Mouse (Mus musculus) limb, embryonic 11.5 days (tissue): ENCODE data around the gene Ash1l. TPM values are rescaled to one million over a fixed set of nuclear protein-coding genes. Genes with fewer than 3 reads are reported as not detected.
"Not testable (repeated sequence)": the region's sequence is repeated elsewhere in the genome, so short reads cannot be mapped to it uniquely, and the experiment has no call there.

ENCODE experiments used
- ATAC-seq: fragments of 200-750 bp; cut with Nextera tagmentation; 2 replicates; pipeline ENCODE4 v1.8.0; 2017; ENCODE audit warnings: low read depth; ENCODE audit not compliant: insufficient number of reproducible peaks, low FRiP score, low TSS enrichment
- DNase-seq: peaks from one replicate; pipeline ENCODE4 v3.0.0-alpha.2; 2015; ENCODE audit warnings: low spot score
- H3K27ac ChIP-seq: fragments of 300-500 bp; sonication (generic); replicated peaks from 2 replicates; pipeline ENCODE4 v1.5.1; 2014; ENCODE audit warnings: low read depth, mild to moderate bottlenecking, low read length
- H3K27me3 ChIP-seq: fragments of 300-500 bp; sonication (generic); 2 replicates; pipeline ENCODE4 v1.6.1; 2014; ENCODE audit warnings: mild to moderate bottlenecking, low read length, mixed read lengths; ENCODE audit not compliant: control insufficient read depth, insufficient read depth
- H3K36me3 ChIP-seq: fragments of 300-500 bp; sonication (generic); 2 replicates; pipeline ENCODE4 v1.6.1; 2014; ENCODE audit warnings: mild to moderate bottlenecking, low read length, moderate library complexity, mixed read lengths; ENCODE audit not compliant: control insufficient read depth, insufficient read depth
- H3K4me1 ChIP-seq: fragments of 300-500 bp; sonication (generic); 2 replicates; pipeline ENCODE4 v1.6.1; 2014; ENCODE audit warnings: low read length, mixed read lengths; ENCODE audit not compliant: control insufficient read depth, insufficient read depth
- H3K4me2 ChIP-seq: fragments of 300-500 bp; sonication (generic); 2 replicates; pipeline ENCODE4 v1.6.1; 2014; ENCODE audit warnings: low read depth, mild to moderate bottlenecking, moderate library complexity; ENCODE audit not compliant: severe bottlenecking
- H3K4me3 ChIP-seq: fragments of 300-500 bp; sonication (generic); 2 replicates; pipeline ENCODE4 v1.5.1; 2014; ENCODE audit warnings: low read depth, low read length
- H3K9ac ChIP-seq: fragments of 300-500 bp; sonication (generic); 2 replicates; pipeline ENCODE4 v1.6.1; 2014; ENCODE audit warnings: mild to moderate bottlenecking, low read length
- H3K9me3 ChIP-seq: fragments of 300-500 bp; sonication (generic); 2 replicates; pipeline ENCODE4 v1.6.1; 2016; ENCODE audit warnings: low read length; ENCODE audit not compliant: control insufficient read depth
- WGBS: fragments of 180-500 bp; shearing (Covaris S2); extraction: QIAGEN DNeasy Blood & Tissue Kit; methylation state at CpG from one replicate; pipeline ENCODE4 v1.1.7; 2014; 5-methylcytosine and 5-hydroxymethylcytosine counted together
- polyA plus RNA-seq: library from polyadenylated mRNA; unstranded; fragments of >200 nt; fragmentation: Nextera tagmentation; extraction: Ambion mirVana; gene quantifications from 2 replicates; pipeline ENCODE4 v1.2.1, GENCODE M21; 2014

Gene Ash1l
- polyA plus RNA-seq, 1 experiment from 2014 or later, result 17.8 TPM

DNA sequence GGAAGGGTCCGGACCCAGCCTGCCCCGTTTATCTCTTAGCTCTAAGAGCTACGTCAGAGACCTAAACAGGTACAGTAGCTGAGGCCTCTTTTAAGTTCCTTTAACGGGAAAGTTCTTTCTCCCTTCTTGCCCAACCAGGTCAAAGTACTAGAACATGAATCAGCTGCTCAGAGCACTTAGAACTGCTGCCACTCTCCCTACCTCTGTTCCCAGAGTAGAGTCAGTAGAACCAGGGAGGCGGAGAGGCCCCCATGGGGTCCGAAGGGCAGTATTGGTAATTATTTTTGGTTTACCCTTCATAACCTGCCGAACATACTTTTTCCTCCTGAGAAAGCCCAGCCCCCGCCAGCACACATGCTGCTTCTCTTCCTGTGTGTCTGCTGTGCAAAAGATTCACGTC is 127.0 kb downstream of the Ash1l start:
- H3K4me2 ChIP-seq, result no peak overlapping the region
- no peak overlapping the region for H3K9ac ChIP-seq
- H3K4me3 ChIP-seq, result no peak overlapping the region
- DNase-seq (no peak), ATAC-seq (no peak)
- no peaks in the 10 kb centered on the region for H3K27me3 ChIP-seq
- peaks cover 28% of the 10 kb centered on the region for H3K36me3 ChIP-seq
- no peak overlapping the region for H3K27ac ChIP-seq
- 93% methylated on average over 9 of the region's 9 CpGs for WGBS
- H3K4me1 ChIP-seq, result no peaks in the 10 kb centered on the region
- H3K9me3 ChIP-seq, result no peaks in the 10 kb centered on the region

DNA sequence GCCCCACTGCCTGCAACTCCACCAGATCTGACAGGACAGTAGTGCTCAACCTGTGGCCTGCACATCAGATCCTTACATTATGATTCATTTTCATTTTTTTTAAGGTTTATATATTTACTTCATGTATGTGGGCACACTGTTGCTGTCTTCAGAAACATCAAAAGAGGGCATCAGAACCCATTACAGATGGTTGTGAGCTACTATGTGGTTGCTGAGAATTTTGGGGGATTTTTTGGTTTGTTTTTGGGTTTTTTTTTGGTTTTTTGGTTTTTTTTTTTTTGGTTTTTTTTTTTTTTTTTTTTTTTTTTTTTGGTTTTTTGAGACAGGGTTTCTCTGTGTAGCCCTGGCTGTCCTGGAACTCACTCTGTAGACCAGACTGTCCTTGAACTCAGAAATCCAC is 131.9 kb downstream of the Ash1l start:
- ATAC-seq, H3K27me3 ChIP-seq, H3K4me1 ChIP-seq, H3K9me3 ChIP-seq, H3K4me2 ChIP-seq, H3K36me3 ChIP-seq, H3K27ac ChIP-seq, H3K4me3 ChIP-seq, DNase-seq, H3K9ac ChIP-seq: not testable (repeated sequence)

DNA sequence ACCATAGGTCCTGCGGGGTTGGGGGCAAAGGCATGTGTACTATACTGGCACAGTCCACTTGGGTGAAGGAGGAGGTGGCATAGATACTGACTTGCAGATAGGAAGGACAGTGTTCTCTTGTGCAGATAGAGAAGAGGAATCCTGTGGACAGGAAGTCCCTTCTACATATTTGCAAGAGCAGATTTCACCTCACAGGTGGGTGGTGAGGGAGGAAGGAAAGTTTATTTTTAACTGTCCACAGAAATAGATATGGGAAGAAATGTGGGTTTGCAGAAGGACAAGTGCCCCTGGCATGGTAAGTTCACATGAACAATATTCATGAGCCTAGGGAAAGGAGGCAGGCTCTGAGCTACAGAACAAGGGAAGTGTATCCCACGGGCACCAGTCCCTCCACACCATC is 133.7 kb downstream of the Ash1l start:
- no peak overlapping the region for H3K27ac ChIP-seq
- H3K4me1 ChIP-seq, result peaks cover 12% of the 10 kb centered on the region
- H3K27me3 ChIP-seq, result 0 out of 2 replicates have a peak, but pooled peaks cover 3% of the 10 kb centered on the region
- H3K9me3 ChIP-seq, result no peaks in the 10 kb centered on the region
- WGBS, result 91% methylated on average over 2 of the region's 2 CpGs
- H3K4me2 ChIP-seq, result no peak overlapping the region
- ATAC-seq (no peak), DNase-seq (no peak)
- no peak overlapping the region for H3K4me3 ChIP-seq
- peaks cover 6% of the 10 kb centered on the region; the same call in 1 of the 2 replicates for H3K36me3 ChIP-seq
- H3K9ac ChIP-seq, result no peak overlapping the region

DNA sequence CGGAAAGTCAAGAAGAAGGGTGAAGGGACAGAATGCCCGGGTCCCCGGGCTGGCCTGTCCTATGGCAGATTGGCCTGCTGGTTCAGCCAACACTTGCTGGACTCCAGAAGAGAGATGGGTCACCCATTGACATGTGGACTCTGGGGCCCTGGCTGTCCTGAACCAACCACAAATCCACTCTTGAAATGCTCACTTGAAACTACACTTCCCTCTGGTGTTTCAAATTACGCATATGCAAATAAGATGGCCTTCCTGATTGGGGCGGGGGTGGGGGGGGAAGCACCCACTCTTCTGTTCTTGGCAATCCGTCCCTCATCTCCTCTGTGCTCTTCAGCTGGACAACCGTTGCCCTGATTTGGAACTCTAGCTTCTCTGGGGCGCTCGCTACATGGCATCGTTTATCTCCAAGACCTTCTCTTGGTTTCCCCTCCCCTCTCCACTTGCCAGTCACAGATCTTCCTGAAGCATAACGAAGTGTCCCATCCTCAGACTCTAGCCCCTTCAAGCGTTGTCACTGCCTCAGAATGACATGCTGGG is 134.3 kb downstream of the Ash1l start:
- 81% methylated on average over 12 of the region's 12 CpGs for WGBS
- no peak overlapping the region for H3K4me3 ChIP-seq

DNA sequence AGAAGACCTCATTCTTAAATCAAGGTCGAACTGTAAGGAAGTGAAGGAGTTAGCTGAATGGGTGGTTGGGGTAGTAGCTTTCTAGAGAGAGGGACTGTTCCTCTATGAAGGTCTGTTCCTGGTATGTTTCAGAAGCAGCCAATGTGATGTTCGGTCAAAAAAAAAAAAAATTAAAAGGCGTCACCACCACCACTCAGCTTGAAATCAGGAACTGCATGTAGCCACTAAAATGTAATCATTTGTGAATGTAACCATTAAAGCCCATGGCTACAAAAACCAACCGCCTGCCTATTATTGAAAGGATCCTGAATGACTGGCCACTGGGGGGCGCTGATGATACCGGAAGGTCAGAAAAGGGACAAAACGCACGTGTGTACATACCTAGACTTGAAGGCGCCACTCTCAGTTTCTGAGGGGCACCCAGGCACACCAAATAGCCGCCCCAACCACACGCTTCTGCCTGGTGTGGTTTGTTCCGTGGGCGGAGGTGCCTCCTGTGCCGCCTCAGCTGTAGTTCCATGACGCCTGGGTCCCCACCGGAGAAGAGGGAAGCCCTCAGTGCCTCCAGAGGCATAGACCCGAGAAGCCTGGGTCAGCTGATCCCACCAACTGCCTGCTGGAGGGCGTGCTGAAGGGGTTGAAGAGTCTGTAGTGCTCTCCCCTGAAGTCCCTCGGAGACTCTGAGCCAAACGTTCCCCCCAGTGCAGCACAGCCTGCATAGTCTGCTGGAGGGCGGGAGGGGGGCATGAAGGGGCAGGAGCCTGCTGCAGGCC is 137.1 kb downstream of the Ash1l start:
- Histone ChIP-seq H3K9ac (0 out of 2 replicates have a peak overlapping the region, but pooled peaks have one; percentile 1), H3K36me3 (no peaks in the 10 kb centered on the region), H3K27me3 (peaks cover 13% of the 10 kb centered on the region), H3K4me1 (peaks cover 25% of the 10 kb centered on the region), H3K4me3 (no peak overlapping the region), H3K27ac (no peak overlapping the region), H3K4me2 (peak overlapping the region; percentile 3; the same call in 1 of the 2 replicates), H3K9me3 (no peaks in the 10 kb centered on the region)
- ATAC-seq, result no peak
- WGBS, result 26% methylated on average over 21 of the region's 21 CpGs
- peak; percentile 89 for DNase-seq

More for the DNA sequence above, 134.3 kb downstream of the Ash1l start:
- H3K4me2 ChIP-seq, result no peak overlapping the region
- peaks cover 17% of the 10 kb centered on the region for H3K4me1 ChIP-seq
- no peak overlapping the region for H3K27ac ChIP-seq
- no peak for ATAC-seq
- DNase-seq, result no peak
- no peaks in the 10 kb centered on the region for H3K9me3 ChIP-seq
- H3K36me3 ChIP-seq, result peaks cover 1% of the 10 kb centered on the region; the same call in 1 of the 2 replicates
- no peak overlapping the region for H3K9ac ChIP-seq
- 0 out of 2 replicates have a peak, but pooled peaks cover 3% of the 10 kb centered on the region for H3K27me3 ChIP-seq

DNA sequence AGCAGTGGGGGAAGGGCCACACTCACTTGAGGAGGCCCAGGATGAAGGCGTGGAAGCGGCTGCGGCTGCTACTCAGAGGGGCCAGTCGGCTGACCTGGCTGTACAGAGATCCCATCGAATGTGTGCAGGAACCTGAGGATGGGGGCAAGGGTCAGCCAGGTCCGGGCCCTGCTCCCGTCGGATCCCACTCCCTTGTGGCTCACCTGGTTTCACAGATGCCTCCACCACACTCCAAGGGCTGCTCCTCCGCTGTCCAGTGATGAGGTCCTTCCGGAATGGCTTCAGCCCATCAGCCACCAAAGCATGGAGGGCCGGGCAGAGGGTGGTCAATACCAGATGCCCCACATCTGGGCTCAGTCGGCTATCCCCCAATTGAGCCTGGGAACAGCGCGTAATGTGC is 138.6 kb downstream of the Ash1l start:
- WGBS, result 55% methylated on average over 14 of the region's 14 CpGs

DNA sequence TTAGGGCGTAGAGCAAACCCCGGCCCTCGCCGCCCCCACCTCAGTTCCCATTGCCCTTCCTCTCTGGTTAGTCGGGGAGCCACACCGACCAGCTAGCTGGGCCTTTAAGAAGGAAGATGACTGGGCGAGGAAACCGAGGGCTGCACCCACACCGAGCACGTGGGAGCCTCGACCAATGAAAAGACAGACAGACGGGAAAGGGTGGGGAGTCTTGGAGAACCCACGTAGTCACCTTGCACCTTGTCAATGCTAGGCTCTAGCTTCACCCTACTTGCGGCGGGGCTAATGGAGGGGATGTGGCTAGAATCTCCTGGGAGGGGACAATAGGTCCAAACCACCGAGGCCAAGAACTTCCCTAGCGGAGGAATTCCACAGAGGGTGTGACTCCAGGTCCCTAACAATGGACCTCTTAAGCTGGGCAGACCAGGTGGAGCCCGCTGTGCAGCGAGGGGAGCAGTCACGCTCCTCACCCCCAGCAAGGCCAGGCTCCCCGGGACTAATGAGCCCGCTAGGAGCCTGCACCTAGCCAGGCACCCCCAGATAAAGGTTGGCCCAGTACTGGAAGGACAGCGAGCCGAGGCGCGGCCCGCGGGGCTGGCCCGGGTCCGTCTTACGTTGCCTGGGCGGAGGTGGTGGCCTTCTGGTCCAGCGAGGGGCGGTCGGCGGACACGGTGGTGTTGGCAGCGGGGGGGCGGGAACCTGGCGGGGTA is 139.6 kb downstream of the Ash1l start:
- 1% methylated on average over 40 of the region's 40 CpGs for WGBS
- Histone ChIP-seq H3K9me3 (no peaks in the 10 kb centered on the region), H3K4me2 (peak overlapping the region; percentile 87), H3K27me3 (peaks cover 18% of the 10 kb centered on the region), H3K9ac (peak overlapping the region; percentile 64), H3K4me1 (peaks cover 29% of the 10 kb centered on the region), H3K36me3 (no peaks in the 10 kb centered on the region; the same call in 1 of the 2 replicates), H3K4me3 (peak overlapping the region; percentile 61), H3K27ac (no peak overlapping the region)
- ATAC-seq (peak; percentile 76), DNase-seq (peak; percentile 84)

More for the DNA sequence above, 138.6 kb downstream of the Ash1l start:
- H3K27me3 ChIP-seq, result peaks cover 18% of the 10 kb centered on the region
- peak overlapping the region; percentile 87 for H3K4me2 ChIP-seq
- no peaks in the 10 kb centered on the region; the same call in 1 of the 2 replicates for H3K36me3 ChIP-seq
- H3K9me3 ChIP-seq, result no peaks in the 10 kb centered on the region
- no peak for ATAC-seq
- H3K4me1 ChIP-seq, result peaks cover 29% of the 10 kb centered on the region
- no peak overlapping the region for H3K9ac ChIP-seq
- no peak overlapping the region for H3K4me3 ChIP-seq
- no peak overlapping the region; the same call in 1 of the 2 replicates for H3K27ac ChIP-seq
- no peak for DNase-seq
